Mouse (Mus musculus) heart, embryonic 10.5 days (tissue): ENCODE measurements around the gene Ppp1r13b. TPM values are rescaled to one million over a fixed set of nuclear protein-coding genes. Genes with fewer than 3 reads are reported as not detected.

Experiments
- DNase-seq: peaks from one replicate; pipeline ENCODE4 v3.0.0-alpha.2; 2017; ENCODE audit warnings: low spot score
- H3K27ac ChIP-seq: fragments of 300-500 bp; sonication (generic); 2 replicates; pipeline ENCODE4 v1.5.1; 2016; ENCODE audit warnings: mild to moderate bottlenecking
- H3K27me3 ChIP-seq: fragments of 300-500 bp; sonication (generic); 2 replicates; pipeline ENCODE4 v1.6.1; 2016; ENCODE audit warnings: mild to moderate bottlenecking; ENCODE audit not compliant: poor library complexity, insufficient read depth, severe bottlenecking
- H3K36me3 ChIP-seq: fragments of 300-500 bp; sonication (generic); 2 replicates; pipeline ENCODE4 v1.6.1; 2016; ENCODE audit warnings: mild to moderate bottlenecking, moderate library complexity
- H3K4me1 ChIP-seq: fragments of 300-500 bp; sonication (generic); 2 replicates; pipeline ENCODE4 v1.6.1; 2016; ENCODE audit warnings: mild to moderate bottlenecking
- H3K4me3 ChIP-seq: fragments of 300-500 bp; sonication (generic); 2 replicates; pipeline ENCODE4 v1.5.1; 2016; ENCODE audit warnings: mild to moderate bottlenecking, moderate library complexity
- H3K9me3 ChIP-seq: fragments of 300-500 bp; sonication (generic); 2 replicates; pipeline ENCODE4 v1.6.1; 2016; ENCODE audit warnings: mild to moderate bottlenecking, moderate library complexity
- WGBS: fragments of 180-500 bp; shearing (Covaris S2); methylation state at CpG from one replicate; pipeline ENCODE4 v1.1.7; 2016; 5-methylcytosine and 5-hydroxymethylcytosine counted together
- polyA plus RNA-seq: library from polyadenylated mRNA; unstranded; fragments of >200 nt; fragmentation: Nextera tagmentation; extraction: Ambion mirVana; gene quantifications from 2 replicates; pipeline ENCODE4 v1.2.1, GENCODE M21; 2016

Ppp1r13b gene
- polyA plus RNA-seq, 1 experiment from 2014 or later, result 16.8 TPM

- Histone ChIP-seq H3K27ac (no peak overlapping the region), H3K4me1 (peaks cover 27% of the 10 kb centered on the region), H3K27me3 (peaks cover 20% of the 10 kb centered on the region), H3K4me3 (no peak overlapping the region), H3K9me3 (no peaks in the 10 kb centered on the region), H3K36me3 (no peaks in the 10 kb centered on the region)
- peak; percentile 53 for DNase-seq
- WGBS, result 80% methylated on average over 15 of the region's 15 CpGs
Measured at GRCm38 (mm10) chr12:111911171-111911760, 3.4 kb upstream of the Ppp1r13b start.

DNA sequence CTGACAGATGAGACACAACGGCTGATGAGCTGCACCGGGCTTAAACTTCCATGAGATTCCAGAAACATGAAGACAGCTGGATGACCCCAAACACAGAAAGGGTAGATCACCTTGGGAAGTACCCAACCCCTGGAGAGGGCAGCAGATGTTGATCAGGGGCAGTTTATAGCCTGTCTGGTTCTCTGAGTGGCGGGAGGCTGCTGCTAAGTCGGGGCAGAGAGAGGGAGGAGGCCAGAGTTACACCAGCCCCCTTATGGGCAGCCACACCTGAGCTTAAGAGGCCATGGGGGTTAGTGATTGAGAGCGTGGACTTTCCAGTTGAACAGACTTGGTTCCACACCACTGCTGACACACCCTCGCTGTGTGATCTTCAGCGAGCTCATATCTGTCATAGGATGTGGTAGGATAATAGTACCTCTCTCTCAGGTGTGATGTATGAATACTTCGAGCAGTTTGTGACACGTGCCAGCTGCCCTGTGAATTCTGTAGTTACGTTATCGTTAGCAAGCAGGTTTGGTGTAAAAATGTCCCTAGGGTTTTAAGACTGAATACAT lies 1.2 kb upstream of the Ppp1r13b start:
- H3K4me3 ChIP-seq, result peak overlapping the region; percentile 81
- peak; percentile 64 for DNase-seq
- peaks cover 20% of the 10 kb centered on the region for H3K27me3 ChIP-seq
- no peaks in the 10 kb centered on the region for H3K9me3 ChIP-seq
- peaks cover 17% of the 10 kb centered on the region for H3K4me1 ChIP-seq
- 67% methylated on average over 11 of the region's 11 CpGs for WGBS
- H3K36me3 ChIP-seq, result no peaks in the 10 kb centered on the region
- peak overlapping the region; percentile 93; the same call in 1 of the 2 replicates for H3K27ac ChIP-seq

DNA sequence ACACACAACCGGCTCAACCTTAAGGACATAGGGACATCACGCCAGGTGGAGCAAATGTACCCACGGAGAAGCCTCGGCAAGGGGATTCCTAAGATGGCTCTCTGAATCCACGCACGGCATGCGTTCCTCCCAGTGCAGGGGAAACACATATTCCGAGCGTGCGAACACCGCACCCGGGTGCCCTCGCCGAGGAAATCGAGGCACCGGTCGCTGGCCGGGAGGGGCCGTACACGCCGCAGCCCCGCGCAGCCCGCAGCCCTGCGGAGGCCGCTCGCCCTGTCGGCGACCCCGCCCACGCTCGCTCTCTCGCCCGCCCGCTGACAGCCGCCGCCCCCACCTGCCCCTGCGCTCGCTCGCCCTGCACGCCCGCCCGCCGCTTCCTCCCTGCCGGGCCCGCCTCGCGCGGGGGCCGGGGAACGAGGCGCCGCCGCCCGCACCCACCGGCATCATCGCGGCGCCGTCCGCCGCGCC lies 454 bp downstream of the Ppp1r13b start:
- Histone ChIP-seq H3K27me3 (peaks cover 20% of the 10 kb centered on the region), H3K4me3 (peak overlapping the region; percentile 81), H3K36me3 (0 out of 2 replicates have a peak, but pooled peaks cover 4% of the 10 kb centered on the region), H3K27ac (peak overlapping the region; percentile 93), H3K4me1 (peaks cover 11% of the 10 kb centered on the region), H3K9me3 (no peaks in the 10 kb centered on the region)
- DNase-seq, result peak; percentile 83
- WGBS, result under 1% methylated on average over 63 of the region's 63 CpGs

GRCm38 (mm10) chr12:111906309-111906875 lies 1.5 kb downstream of the Ppp1r13b start:
- H3K27me3 ChIP-seq, result peaks cover 20% of the 10 kb centered on the region
- 52% methylated on average over 5 of the region's 5 CpGs for WGBS
- peak overlapping the region; percentile 81 for H3K4me3 ChIP-seq
- peaks cover 11% of the 10 kb centered on the region for H3K4me1 ChIP-seq
- DNase-seq, result no peak
- H3K9me3 ChIP-seq, result no peaks in the 10 kb centered on the region
- 0 out of 2 replicates have a peak, but pooled peaks cover 4% of the 10 kb centered on the region for H3K36me3 ChIP-seq
- no peak overlapping the region for H3K27ac ChIP-seq

DNA sequence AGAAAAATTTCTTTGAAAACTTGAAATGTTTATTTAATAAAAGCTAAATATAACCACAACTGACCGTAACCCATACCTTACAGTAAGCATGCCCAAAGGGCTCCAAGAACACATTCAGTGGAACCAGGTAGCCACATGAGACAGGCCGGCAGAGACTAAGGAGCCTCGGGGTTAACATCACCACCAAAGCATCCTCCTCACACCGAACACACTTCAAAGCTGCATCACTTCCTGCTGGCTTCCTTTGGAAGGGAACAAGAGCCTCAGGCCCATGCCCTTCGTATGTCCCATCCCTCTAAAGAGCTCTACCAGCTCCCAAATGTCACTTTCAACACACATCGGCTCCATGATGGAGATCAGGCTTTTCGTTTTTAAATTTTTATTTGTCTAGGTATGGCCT lies 5.4 kb downstream of the Ppp1r13b start:
- Histone ChIP-seq H3K4me3 (no peak overlapping the region), H3K36me3 (0 out of 2 replicates have a peak, but pooled peaks cover 4% of the 10 kb centered on the region), H3K4me1 (peaks cover 25% of the 10 kb centered on the region), H3K9me3 (no peaks in the 10 kb centered on the region), H3K27ac (no peak overlapping the region), H3K27me3 (no peaks in the 10 kb centered on the region)
- WGBS, result 70% methylated on average over 7 of the region's 7 CpGs
- no peak for DNase-seq

- no peak overlapping the region for H3K27ac ChIP-seq
- no peak for DNase-seq
Measured at GRCm38 (mm10) chr12:111901105-111901875, 6.6 kb downstream of the Ppp1r13b start.

DNA sequence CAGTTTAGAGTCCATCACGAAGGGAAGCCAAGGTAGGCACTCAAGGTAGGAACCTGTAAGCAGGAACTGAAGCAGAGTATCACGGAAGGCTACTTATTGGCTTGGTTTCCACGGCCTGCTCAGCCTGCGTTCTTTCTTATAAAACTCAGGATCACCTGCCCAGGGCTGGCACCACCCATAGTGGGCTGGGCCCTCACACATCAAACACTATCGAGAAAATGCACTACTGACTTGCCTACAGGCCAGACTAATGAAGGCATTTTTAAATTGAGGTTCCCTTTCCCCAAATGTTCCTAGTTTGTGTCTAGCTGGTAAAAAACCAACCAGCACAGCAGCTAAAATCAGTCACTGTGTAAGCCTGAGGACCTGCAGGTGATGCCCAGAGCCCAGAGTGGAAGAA lies 8.3 kb downstream of the Ppp1r13b start:
- WGBS, result 87% methylated on average over 5 of the region's 5 CpGs
- H3K4me1 ChIP-seq, result peaks cover 39% of the 10 kb centered on the region
- no peak for DNase-seq

More at GRCm38 (mm10) chr12:111901105-111901875, 6.6 kb downstream of the Ppp1r13b start:
- Histone ChIP-seq H3K27me3 (no peaks in the 10 kb centered on the region), H3K4me3 (no peak overlapping the region), H3K9me3 (no peaks in the 10 kb centered on the region), H3K36me3 (0 out of 2 replicates have a peak, but pooled peaks cover 4% of the 10 kb centered on the region), H3K4me1 (peaks cover 34% of the 10 kb centered on the region)
- WGBS, result 70% methylated on average over 12 of the region's 12 CpGs

GRCm38 (mm10) chr12:111898686-111899085 lies 9.2 kb downstream of the Ppp1r13b start:
- WGBS, result 70% methylated on average over 9 of the region's 9 CpGs
- Histone ChIP-seq H3K9me3 (no peaks in the 10 kb centered on the region), H3K4me1 (peaks cover 44% of the 10 kb centered on the region), H3K27me3 (no peaks in the 10 kb centered on the region), H3K27ac (peak overlapping the region; percentile 36; the same call in 1 of the 2 replicates), H3K4me3 (no peak overlapping the region), H3K36me3 (0 out of 2 replicates have a peak, but pooled peaks cover 4% of the 10 kb centered on the region)
- DNase-seq, result no peak

More for the DNA sequence above, 8.3 kb downstream of the Ppp1r13b start:
- Histone ChIP-seq H3K36me3 (0 out of 2 replicates have a peak, but pooled peaks cover 4% of the 10 kb centered on the region), H3K9me3 (no peaks in the 10 kb centered on the region), H3K27me3 (no peaks in the 10 kb centered on the region), H3K4me3 (no peak overlapping the region), H3K27ac (no peak overlapping the region)

DNA sequence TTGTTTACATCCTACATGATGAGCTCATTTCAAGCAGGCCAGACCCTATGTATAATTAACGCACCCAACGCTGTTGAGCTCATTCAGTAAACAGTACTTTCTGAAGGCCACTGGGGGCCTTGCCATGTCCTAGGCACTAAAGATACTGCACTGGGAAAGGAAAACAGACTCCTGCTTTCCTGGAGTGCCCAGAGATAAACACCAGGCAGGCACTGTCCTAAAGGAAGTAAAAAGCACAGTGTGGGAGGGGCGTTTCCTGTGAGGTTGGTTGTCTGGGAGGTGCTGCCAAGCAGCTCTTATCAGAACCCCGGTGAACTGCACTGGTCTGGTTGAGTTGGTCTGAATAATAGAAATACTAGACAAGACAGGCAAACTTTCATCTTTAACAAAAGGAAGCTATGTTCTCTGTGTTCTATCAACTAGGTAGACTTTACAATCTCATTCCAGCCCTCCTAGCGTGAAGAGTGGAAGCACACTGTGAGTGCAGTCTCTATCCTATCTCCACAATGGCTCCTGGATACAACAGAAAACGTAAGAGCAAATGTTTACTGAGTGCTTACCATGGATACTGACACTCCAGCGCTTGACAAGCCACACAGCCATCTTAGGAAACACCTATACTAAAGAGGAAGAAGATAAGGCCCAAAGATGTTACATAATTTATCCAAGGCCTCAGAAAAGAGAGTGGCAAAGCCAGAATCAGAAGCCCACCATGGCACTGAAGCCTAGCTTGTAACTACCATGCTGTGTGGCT lies 10.8 kb downstream of the Ppp1r13b start:
- Histone ChIP-seq H3K9me3 (no peaks in the 10 kb centered on the region), H3K27ac (peak overlapping the region; percentile 73), H3K27me3 (no peaks in the 10 kb centered on the region), H3K4me1 (peaks cover 59% of the 10 kb centered on the region), H3K36me3 (no peaks in the 10 kb centered on the region), H3K4me3 (peak overlapping the region; percentile 27)
- whole genome bisulfite sequencing, result 20% methylated on average over 7 of the region's 7 CpGs
- DNase-seq, result peak; percentile 82

- Histone ChIP-seq H3K27ac (peak overlapping the region; percentile 63), H3K36me3 (no peaks in the 10 kb centered on the region), H3K9me3 (no peaks in the 10 kb centered on the region), H3K27me3 (no peaks in the 10 kb centered on the region), H3K4me3 (no peak overlapping the region), H3K4me1 (peaks cover 56% of the 10 kb centered on the region)
- no peak for DNase-seq
- WGBS, result 23% methylated on average over 1 of the region's 1 CpGs
Measured at GRCm38 (mm10) chr12:111894082-111894481, 13.8 kb downstream of the Ppp1r13b start.

GRCm38 (mm10) chr12:111892981-111893380 lies 14.9 kb downstream of the Ppp1r13b start:
- 85% methylated on average over 1 of the region's 1 CpGs for WGBS
- no peak for DNase-seq
- Histone ChIP-seq H3K36me3 (no peaks in the 10 kb centered on the region), H3K27ac (0 out of 2 replicates have a peak overlapping the region, but pooled peaks have one; percentile 63), H3K4me3 (no peak overlapping the region), H3K9me3 (no peaks in the 10 kb centered on the region), H3K27me3 (no peaks in the 10 kb centered on the region), H3K4me1 (peaks cover 45% of the 10 kb centered on the region)

DNA sequence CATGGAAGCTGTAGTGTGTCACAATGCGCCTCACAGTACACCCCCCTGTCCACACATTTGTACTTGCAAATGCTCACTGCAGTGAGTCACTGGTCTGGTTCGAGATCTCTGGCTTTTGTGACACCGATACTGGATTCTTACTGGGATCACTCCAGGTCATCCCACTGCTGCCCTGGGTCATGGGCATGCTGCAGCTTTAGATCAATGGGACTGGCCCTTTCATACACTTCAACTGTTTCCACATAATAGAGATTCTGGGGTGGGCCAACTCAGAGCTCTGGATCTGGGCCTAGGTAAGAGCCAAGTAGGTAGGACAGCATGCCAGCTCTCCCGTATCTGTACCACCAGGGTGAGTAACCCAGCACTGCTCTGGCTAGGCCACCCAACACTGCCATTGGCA lies 16.1 kb downstream of the Ppp1r13b start:
- H3K27me3 ChIP-seq, result no peaks in the 10 kb centered on the region
- H3K4me1 ChIP-seq, result peaks cover 34% of the 10 kb centered on the region
- no peak overlapping the region for H3K27ac ChIP-seq
- 86% methylated on average over 4 of the region's 4 CpGs for WGBS
- no peaks in the 10 kb centered on the region for H3K9me3 ChIP-seq
- DNase-seq, result no peak
- H3K36me3 ChIP-seq, result no peaks in the 10 kb centered on the region
- H3K4me3 ChIP-seq, result no peak overlapping the region
